Mouse (Mus musculus) right cerebral cortex, adult 18-20 months (tissue): ENCODE data around the gene Alkbh3.

Experiments used
- DNase-seq: peaks from one replicate; pipeline ENCODE4 v3.0.0; 2022; ENCODE audit warnings: mixed read lengths

Gene Alkbh3

DNA sequence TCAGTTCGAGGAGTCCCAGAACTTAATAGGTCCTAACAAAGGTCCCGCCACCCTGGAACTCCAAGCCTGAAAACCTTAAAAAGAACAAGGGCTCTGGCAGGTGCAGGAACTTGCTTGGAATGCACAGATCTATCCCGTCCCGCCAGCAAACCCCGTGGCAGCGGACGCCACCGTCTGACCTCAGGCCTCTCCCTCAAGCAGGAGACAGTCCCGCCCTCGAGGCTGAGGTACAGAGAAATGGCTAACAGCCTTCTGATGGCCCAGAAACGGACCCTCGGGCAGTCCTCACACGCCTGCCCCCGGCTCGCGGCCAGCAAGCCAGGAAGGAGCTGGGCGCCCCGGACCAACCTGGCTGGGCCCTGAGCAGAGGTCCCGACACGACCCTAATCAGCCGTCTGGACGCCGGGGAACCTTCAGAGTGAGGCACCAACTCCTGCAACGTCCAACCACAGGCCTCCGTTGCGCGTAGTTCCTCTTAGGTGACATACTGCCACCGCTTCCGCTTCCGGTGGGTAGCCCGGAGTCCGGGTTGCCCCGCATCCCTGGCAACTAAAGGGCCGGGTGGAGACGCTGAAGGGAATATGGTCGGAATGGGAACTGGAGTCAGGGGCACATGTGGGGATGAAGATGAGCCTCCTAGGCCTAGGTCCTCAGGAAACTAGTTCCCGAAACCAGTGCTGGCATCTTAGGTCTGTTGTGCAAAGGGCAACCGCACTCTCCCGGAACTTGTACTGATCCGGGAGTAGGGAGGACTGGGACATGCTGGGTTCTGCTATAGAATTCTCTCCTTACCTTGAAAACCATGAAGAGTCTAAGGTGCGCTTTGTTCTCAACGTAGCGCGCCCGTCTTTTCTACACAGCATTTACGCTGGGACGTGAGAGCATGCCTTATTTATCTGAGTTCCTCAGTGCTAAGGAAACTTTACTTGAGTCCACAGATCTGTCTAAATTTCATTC is at the start of gene Alkbh3:
Gene Alkbh3, minus strand, starts transcription at position 473 of the 957 bp plus-strand sequence.
- DNase-seq, result peak; percentile 92

DNA sequence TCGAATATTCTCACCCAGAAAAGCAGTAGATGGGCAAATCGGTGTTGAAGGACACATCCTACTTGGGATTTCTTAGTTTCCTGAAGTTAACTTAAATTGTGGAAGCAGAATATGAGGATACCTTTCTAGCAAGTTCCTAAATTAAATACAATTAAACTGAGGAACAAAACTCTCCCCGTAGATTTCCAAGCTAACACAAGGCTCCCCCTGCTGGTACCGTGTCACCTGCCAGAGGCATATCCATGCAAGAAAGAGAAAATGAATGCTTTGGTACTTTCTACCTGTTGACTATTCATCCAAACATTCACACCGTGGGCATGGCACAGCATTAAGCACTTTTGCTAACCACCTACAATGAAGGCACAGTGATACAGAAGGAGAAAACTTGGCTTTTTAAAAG is 48.9 kb upstream of the Alkbh3 start:
- DNase-seq, result peak; percentile 31

DNA sequence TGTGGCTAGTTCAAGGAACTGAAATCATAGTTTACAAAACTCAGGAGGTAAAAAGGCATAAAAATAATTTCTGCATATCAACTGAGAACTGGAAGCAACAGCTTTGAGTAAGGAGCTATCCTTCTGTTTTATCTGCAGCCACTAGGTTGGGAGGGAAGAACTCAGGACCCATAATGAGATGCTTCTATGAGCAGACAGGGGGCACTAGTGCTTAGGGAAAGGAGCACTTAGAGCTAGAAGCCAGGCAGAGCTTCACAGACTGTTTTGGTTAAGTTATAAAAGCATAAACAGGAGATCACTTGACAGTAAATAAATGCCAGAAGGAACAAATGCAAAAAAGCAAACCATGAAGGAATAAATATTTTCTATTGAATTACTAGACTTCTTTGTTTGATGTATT is 44.2 kb upstream of the Alkbh3 start:
- peak; percentile 61 for DNase-seq

DNA sequence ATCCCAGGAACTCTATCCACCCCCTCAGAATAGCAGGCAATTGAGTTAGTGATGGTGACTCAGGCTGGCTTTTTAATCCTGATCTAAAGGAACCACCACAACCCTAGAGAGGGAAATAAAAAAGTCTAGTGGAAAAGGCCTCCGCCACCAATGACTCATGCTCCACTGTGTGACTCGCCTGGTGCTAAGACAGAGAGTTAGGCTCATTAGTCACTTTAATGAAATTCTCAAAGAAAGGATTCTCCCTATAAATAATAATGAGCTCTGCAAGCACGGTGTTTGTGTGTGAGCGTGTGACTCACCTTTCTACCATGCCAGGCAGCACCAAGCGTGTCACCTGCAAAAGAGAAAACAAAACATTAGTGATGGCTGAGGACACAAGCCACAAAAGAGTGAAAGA is 41.3 kb upstream of the Alkbh3 start:
- DNase-seq, result peak; percentile 80

DNA sequence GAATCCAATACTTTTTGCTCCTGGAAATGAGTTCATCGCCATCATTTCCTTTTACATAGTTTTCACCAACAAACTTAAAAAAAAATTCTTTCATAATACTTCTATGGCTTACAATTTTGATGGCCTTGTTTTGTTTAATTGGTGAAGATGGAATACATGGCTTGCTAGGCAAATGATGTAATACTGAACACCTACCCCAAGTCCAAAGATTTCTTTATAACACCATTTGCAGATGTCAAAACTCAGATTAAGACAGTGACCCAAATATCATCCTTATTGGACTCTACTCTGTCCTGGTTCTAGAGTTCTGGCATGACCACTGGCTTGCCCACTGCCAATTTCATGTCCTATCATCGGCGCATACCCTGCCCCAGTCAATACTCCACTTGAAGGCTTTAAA is 40.3 kb upstream of the Alkbh3 start:
- DNase-seq, result no peak

DNA sequence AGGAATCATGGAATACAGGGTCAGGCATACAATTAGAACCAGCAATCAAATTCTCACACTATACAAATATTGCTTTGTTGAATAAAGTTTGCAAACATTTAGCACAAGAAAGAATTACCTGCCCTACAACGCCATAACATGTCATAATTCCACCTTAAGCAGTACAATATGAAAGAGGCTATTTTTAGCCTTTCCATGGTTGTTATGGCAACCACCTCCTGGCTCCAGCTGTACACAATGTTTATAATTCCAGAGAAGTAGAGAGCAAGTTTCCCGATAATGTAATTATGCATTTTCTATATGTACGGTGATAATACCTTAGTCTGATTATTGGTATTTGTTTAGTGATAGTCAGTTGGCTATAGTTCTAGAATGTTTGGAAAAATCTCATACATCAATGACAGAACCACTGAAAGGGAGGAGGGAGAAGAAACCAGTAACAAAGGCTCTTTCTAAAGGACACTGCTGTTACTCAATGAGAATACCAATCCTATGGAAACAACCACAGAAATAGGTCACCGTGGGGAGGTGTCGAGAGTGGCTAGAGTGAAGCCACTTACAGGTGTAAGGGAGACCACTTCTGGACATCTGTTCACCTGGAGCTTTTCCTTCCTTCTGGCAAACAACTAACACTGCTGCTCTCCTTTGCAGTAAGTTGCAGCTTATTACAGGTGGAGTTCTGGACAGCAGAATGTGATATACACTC is 39.0 kb upstream of the Alkbh3 start:
- no peak for DNase-seq

DNA sequence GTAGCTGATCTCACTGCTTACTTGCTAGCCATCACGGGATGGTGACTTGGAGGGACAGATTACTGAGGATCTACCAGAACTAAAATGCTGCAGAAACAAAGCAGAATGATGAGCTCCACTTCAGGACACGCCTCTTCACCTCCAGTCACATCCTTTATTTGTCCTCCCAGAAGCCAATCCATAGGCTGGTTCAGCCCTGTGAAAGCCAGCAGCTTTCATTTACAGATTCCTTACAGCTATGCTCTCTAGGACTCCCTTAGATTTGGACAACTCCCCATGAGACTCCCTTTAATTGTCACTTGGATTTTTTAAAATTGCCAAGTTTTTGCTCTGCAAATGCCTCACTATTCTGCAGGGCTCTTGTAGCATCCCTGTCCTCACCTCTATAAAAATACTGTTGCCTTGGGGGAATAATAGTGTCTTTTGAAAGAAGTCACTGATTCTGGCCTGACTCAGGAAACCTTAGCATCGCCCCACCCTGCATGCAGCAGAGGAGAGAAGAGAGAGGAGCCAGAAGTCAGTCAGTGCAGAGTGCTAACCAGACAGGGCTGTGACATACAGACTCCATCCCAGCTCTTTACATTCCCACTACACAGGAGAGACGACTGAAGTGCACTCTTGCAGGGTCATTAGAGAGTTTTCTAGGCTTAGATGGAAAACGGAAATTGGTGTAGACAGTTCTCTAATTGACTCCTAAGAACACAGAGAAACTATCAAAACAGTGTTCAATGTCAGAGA is 38.3 kb upstream of the Alkbh3 start:
- DNase-seq, result no peak

DNA sequence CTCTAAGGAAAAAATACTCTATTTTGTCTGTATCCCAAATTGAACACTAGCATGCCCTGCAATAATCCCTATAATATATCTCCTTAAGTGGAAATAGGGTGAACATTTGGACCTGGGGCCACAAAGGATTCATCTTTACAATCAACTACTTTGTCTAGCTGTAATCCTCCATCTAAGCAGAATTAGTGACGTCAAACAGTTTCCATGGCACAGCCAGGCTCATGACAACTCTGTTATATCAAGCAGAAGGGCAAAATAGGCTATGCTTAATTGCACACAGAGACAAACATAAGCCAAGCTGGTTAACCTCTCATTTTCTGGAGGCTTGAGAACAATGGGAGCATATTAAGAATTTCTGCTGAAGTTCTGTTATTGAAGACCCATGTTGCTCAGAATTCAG is 37.7 kb upstream of the Alkbh3 start:
- DNase-seq, result no peak

DNA sequence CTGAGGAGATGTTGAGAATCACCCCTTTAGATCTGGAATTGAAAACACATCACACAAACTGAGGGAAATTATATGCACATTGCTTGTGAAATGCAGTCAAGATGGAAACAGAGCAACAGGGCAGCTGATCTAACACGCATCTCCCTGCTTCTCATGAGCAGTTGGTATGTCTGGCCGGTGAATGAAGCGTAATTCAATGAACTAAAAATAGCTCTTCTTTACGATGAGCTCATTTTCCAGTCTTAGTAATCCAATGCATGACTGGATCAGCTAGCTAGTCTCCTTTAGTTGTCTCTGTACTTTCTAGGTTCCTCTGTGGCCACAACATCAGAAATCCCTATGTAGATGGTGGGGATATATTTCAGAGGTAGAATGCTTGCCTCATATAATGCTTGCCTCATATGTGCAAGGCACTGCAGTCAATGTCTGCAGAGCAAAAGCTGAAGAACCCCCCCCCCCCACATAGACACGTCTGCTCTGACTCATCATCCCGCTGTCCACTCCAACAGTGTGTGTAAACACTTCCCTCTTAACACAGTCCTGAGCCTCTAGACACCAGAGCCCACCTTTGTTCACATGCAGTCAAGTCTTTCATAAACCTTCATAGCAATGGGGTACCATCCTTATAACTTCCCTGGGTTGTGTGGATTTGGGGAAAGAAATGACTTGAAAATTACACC is 34.9 kb upstream of the Alkbh3 start:
- no peak for DNase-seq

DNA sequence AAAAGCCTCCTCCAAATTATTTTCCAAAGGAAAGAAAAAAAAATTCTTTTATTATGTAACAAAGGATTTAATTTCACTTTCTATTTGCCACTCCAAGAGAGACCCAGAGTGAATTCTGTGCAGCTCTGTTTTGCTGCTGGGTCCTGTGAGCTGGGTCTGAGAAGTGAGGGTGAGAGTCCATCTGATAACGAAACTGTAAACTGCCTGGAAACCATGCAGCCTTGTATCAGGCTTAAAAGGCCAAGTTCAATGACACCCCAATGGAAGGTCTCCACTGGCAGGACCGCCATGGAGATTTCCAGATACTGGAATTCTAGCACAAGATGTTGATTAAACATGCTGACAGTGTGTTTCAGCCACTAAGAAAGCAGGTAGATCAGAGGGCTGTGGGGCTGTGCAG is 33.6 kb upstream of the Alkbh3 start:
- DNase-seq, result no peak

DNA sequence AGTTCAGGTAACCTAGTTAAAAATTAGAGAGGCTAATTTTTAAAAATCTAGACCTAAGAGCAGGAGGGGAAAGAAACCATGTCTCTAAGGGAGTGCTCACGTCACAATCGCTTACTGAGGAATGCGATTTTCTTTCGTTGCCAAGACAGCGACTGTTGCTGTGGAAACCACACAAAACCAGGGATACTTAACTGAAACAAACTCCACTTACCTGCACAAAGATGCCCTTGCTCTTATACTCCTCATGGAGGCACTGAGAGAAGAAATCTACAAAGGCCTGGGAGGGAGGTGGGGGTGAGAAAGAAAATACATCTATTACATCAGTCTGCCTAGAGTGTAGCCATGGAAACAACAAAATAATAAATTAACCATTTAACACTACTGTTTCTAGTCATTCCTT is 33.1 kb upstream of the Alkbh3 start:
- peak; percentile 32 for DNase-seq

DNA sequence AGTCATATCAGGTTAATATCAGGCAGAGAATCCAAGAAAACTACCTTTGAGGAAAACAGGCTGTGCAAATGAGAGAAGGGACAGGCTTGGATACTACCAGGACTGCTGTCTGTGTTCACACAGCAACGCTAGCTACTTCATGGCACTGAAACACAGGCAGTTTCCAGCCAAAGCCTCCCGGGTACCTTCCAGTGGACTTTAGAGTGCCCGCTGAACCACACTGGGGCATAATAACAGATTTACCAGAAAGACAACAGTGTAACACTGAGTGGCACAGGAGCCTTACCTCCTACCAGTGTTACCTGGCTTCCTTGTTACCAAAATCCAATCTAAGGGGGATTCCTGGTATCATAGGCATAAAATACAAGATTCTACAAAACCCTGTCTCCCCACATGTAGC is 31.9 kb upstream of the Alkbh3 start:
- no peak for DNase-seq

DNA sequence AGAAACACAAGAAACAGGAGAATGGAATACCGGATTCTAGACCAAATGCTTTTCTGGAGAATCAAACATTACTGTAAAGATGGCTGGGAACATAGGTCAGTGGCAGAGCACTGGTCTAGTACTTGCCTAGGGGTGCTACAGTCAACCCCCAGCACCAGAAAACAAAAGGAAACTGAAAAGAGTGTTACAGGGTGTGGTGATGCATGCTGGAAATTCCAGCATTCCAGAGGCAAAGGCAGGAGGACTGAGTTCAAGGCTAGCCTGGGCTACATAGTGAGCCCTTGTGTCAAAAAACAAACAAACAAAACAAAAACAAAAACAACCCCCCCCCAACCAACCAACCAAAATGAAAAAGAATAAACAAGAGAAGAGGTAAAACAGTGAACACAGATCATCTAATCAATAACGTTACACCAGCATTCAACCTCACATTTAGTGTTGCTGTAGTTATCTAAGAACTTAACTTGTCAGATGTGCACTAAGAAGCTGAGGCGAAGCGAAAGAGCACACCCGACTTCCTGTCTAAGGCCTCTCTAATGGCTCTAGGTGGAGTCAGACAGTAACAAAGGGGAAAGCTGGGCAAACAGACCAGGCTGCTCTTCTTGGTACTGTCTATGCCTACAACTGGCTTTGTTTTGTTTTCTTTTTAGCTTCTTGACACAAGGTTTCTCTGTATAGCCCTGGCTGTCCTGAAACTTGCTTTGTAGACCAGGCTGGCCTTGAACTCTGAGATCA is 30.0 kb upstream of the Alkbh3 start:
- DNase-seq, result no peak

DNA sequence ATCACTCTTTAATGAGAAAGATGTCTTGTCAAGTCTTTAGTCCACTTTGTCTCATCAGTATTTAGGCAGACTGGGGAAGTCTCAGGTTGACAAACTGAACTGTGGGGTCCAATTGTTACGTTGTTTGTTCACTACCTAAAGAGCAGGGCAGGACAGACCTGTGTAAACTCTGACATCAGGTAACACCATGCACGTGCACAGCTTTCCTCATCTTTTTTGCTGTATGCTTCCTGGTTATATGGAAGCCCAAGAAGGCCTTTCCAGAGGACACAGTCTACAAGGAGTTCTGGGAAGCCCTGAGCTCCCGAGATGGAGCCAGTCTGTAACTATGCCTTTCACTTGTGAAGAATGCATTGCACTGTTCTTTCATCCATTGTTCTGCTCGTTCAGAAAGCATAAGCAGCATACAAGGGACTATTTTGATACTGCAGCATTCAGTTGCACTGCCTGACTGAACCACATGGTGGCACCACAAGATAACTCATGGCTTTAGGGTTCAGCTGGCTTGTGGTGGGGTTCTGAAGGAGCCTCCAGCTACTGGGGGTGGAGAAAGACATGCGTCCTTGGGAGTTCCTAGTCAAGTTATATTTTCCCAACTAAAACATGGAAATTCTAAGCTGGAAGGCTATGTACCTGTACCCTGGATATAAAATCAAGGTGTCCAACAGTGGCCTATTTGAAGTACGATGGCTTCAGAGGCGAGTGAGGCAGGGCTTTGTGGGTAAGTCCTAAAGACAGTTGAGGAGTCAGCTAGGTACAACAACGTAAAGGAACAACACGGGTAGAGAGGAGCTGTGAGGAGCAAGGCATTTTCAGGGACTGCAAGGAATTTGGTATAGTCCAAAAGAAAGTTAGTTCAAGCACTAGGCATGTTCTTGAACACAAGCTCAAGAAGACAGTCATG is 25.1 kb upstream of the Alkbh3 start:
- peak; percentile 79 for DNase-seq

DNA sequence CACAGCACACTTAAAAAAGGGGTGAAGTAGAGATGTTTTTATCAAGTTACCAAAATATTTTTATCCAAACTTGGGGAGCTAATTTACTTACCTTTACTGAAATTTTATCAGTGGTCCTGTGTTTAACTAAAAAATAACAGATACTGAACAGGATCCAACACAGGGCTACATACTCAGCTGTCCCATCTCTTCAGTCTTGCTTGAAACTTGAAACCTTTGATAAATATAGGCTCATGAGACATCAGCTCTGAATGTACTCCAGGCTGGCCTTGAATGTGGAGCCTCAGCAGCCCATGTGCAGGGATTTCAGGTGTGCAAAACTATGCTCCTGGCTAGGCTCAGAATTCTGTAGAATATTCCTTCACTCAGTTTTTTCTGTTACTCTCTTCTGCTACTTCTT is 20.0 kb upstream of the Alkbh3 start:
- no peak for DNase-seq

DNA sequence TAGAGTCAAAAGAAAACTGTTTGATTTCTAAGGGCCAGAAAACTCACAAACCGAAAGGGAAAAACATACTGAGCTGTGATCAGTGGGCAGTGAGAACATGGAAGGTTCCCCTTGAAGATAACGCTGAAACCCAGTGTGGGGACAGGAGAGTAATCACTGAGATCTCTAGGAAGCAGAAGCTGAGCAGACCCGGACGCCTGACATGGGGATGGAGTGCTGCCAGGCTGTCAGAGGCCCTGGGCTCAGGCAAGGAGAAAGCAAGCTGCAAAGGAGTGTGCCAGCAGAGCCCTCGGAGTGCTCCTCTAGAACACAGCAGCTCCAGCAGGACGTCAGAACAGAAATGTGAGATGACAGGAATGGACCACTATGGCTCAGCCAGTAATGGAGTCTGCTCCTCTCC is 14.0 kb upstream of the Alkbh3 start:
- DNase-seq, result no peak

DNA sequence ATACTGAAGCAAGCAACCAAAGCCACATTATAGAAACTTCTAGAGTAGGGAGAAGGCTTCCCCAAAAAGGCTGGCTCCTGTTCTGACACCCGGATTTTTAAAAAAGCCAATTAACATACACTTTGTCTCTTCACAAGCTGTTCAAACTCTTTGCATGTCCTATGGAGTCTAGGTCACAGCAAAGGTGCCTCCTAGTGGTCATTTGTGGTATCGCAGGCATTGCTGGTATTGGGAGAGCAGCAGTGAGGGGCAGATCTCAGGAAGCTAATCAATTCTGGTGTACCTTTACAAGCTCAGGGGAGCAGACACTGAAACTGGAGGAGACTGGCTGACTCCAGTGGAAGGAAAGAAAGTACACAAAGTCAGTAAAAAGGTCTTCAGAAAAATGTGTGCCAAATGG is 8.3 kb downstream of the Alkbh3 start:
- DNase-seq, result peak; percentile 79

DNA sequence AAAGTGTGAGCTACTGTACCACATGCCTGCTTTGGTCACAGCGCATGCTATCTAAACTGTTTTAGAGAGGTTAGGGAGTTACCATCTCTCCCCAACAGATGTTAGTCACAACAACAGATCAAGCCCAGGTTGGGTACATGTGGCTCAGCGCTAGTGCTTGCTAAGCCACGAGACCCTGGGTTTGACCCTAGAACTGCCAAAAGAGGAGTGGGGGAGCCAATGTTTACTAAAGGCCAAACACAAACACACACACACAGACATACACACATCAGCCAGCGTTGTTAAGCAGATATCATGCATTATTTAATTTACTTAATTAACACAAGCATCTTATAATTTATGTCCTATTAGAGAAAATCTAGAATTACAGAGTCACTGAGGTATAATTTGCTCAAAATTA is 8.7 kb downstream of the Alkbh3 start:
- no peak for DNase-seq

DNA sequence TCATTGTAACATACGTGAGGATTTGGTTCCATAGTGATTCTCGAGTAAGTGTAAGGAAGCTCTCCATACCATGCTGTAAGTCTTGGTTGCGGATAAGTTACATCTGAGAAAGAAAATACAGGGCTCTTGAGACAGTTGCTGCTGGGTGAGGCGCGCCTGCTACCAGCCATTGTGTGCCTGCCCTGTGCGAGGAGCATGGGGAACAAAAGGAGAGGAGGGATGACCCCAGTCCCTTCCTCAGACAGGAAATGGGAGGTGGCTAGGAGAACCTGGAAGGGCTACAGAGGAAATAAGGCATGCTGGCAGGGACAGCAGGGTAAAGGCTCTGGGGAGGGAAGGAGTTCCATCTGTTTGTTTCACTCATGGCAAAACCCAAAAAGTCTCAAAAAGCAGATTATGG is 9.2 kb downstream of the Alkbh3 start:
- DNase-seq, result no peak

DNA sequence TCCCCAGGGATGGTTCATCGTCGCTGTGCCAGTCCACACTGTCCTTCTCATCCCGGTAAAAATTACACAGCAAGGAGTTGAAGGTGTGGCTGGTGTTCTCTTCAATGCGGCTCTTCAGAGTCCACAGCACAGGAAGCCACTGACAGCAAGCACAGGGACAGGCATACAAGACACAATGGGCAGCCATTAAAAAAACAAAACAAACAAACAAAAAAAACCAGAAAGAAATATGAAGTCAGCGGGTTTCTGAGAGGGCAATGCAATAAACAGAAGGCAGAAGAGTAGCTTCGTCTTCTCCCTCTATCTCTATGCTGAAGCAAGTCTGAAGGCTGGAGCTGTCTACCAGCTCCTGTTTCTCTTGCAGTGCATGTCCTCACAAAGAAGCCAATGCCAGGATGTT is 14.4 kb downstream of the Alkbh3 start, which contains the start of gene Gm27027:
Gene Gm27027, minus strand, starts transcription at position 101 of the 400 bp plus-strand sequence.
- no peak for DNase-seq

DNA sequence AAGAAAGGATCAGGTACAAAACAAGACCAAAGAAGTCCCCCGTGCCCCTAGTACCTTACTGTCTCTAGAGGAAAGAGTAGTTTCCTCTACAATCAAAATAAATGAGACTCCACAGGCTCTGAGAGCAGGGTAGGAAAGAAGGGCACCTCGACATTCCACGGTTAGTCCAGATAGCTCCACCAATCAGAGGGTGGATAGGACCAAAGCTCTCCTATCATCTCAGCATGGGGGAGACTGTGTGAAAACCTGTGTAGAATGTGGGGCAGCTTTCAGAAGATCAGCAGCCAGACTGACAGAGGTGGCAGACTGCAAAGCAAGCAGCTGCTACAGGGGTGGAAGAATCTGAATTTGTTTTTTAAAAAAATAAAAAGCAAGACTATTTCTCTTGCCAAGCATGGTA is 17.8 kb downstream of the Alkbh3 start:
- no peak for DNase-seq
